Mouse (Mus musculus) hindlimb bud, embryonic 11.5 days (tissue): Measurements from ENCODE around the gene Papss2.

Experiments
- DNase-seq: peaks from one replicate; pipeline ENCODE4 v3.0.0-alpha.2; 2012; ENCODE audit warnings: low read depth, low spot score; ENCODE audit errors: extremely low spot score

Papss2 gene

GRCm38 (mm10) chr19:32599006-32599405, 3.4 kb downstream of the Papss2 start:
- DNase-seq = no peak

- no peak for DNase-seq
These were observed 3.8 kb downstream of the Papss2 start for GRCm38 (mm10) chr19:32599436-32599835.

- no peak for DNase-seq
These were observed 5.6 kb downstream of the Papss2 start for GRCm38 (mm10) chr19:32601033-32601770.

GRCm38 (mm10) chr19:32603466-32603865, 7.9 kb downstream of the Papss2 start:
- no peak for DNase-seq

GRCm38 (mm10) chr19:32604127-32604526, 8.5 kb downstream of the Papss2 start:
- DNase-seq = no peak

GRCm38 (mm10) chr19:32604563-32605252, 9.1 kb downstream of the Papss2 start:
- DNase-seq = no peak

- no peak for DNase-seq
These were observed 10.7 kb downstream of the Papss2 start for GRCm38 (mm10) chr19:32606227-32606827.

- DNase-seq = no peak
These were observed 11.4 kb downstream of the Papss2 start for GRCm38 (mm10) chr19:32607036-32607435.

GRCm38 (mm10) chr19:32611386-32612092, 15.9 kb downstream of the Papss2 start:
- DNase-seq = no peak

GRCm38 (mm10) chr19:32614046-32614771, 18.6 kb downstream of the Papss2 start:
- no peak for DNase-seq

- no peak for DNase-seq
These were observed 19.1 kb downstream of the Papss2 start for GRCm38 (mm10) chr19:32614772-32615099.

GRCm38 (mm10) chr19:32616646-32617045, 21.1 kb downstream of the Papss2 start:
- DNase-seq = no peak

- no peak for DNase-seq
These were observed 24.1 kb downstream of the Papss2 start for GRCm38 (mm10) chr19:32619739-32620138.

GRCm38 (mm10) chr19:32620859-32621445, 25.4 kb downstream of the Papss2 start:
- no peak for DNase-seq

- no peak for DNase-seq
These were observed 26.6 kb downstream of the Papss2 start for GRCm38 (mm10) chr19:32622142-32622541.

GRCm38 (mm10) chr19:32626768-32627331, 31.3 kb downstream of the Papss2 start:
- DNase-seq = no peak

- no peak for DNase-seq
These were observed 32.0 kb downstream of the Papss2 start for GRCm38 (mm10) chr19:32627631-32628030.

GRCm38 (mm10) chr19:32628572-32629132, 33.1 kb downstream of the Papss2 start:
- DNase-seq = no peak

GRCm38 (mm10) chr19:32634916-32635315, 39.3 kb downstream of the Papss2 start:
- no peak for DNase-seq
